Mouse (Mus musculus) spleen, postnatal 14 days (tissue): ENCODE data around the gene Slmap.

Experiments
- DNase-seq, 2 experiments: peaks; one replicate each; pipeline ENCODE4 v3.0.0; 2021 to 2022; ENCODE audit warnings: low spot score in 2 of 2

The Slmap gene

GRCm38 (mm10) chr14:26467974-26468373 lies 66.8 kb downstream of the Slmap start:
- no peak for DNase-seq

GRCm38 (mm10) chr14:26466544-26467125 lies 68.1 kb downstream of the Slmap start:
- DNase-seq: no peak

- no peak for DNase-seq
Observed at GRCm38 (mm10) chr14:26465898-26466297, 68.8 kb downstream of the Slmap start.

GRCm38 (mm10) chr14:26459516-26459915 lies 75.2 kb downstream of the Slmap start:
- no peak for DNase-seq

DNA sequence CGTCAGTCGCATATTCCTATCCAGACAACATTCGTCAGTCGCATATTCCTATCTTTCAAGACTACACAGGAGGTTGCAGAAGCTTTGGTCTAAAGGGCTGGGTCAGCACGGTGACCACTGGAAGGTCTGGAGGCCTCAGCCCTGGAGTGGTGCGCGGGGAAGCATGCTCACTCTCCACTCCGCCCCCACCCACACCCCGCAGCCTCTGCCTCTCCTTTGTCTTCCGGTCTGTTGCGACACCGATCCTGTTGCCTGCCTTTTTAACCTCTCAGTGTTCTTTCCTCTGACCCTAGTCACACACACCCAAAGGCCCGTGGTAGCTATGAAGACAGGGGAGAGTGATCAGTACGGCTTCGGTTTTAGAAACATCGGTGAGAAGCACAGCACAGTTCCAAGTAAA lies 79.9 kb downstream of the Slmap start:
- DNase-seq: no peak

DNA sequence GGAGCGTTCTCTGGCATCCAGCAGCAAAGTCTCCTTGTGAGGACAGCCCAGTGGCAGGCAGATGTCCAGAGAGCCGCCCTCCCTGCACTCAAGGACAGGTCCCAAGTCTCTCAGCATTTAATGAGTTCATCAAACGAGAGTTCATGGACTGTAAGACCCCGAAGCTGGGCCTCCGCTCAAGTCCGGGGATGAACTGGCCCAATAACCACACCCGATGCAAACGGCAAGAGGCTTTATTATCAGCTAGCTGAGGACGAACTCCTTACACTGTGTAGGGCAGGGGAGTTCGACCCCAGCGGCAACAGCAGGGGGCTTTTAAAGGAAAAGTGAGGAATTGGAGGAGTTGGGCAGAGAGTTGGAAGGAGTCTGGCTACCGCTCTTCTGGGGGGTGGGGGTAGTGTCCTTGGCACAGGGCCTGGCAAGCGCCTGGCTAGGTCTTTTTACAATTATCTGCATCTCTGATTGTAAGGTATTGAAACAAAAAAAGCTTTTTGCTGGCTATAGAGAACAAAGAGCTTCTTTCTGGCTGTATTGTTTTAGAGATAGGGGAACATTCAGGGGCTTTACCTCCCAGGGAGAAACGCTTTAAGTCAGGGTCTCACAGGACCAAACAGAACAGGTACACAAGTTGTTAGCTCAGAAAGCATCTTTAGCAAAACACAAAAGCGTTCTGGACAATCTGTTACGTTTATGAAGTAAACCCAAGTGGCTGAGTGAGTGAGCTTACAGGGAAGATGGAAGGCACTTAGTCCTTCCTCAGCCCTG lies 84.5 kb downstream of the Slmap start:
- no peak for DNase-seq

GRCm38 (mm10) chr14:26448581-26448980 lies 86.2 kb downstream of the Slmap start:
- DNase-seq: no peak

- DNase-seq: no peak
Observed at GRCm38 (mm10) chr14:26447223-26447622, 87.5 kb downstream of the Slmap start.

- DNase-seq: no peak
Observed at GRCm38 (mm10) chr14:26446538-26446937, 88.2 kb downstream of the Slmap start.

DNA sequence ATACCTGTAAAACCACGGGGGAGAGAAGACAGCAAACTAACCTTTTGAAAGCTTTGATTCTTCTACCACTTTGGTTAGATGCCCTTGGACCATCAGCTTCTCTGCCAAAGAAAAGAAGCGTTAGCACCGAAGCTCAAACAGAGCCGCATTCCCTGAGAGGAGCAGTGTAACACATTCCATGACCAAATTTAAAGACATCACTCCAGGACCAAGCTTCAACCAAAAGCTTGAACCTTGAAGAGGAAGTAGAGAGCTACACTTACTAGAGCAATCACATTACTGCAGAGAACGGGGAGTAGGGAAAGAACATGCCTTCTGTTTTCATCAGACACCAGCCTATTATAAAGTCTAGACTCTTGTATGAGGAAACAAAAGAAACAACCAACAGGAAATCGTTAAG lies 92.2 kb downstream of the Slmap start:
- no peak for DNase-seq

DNA sequence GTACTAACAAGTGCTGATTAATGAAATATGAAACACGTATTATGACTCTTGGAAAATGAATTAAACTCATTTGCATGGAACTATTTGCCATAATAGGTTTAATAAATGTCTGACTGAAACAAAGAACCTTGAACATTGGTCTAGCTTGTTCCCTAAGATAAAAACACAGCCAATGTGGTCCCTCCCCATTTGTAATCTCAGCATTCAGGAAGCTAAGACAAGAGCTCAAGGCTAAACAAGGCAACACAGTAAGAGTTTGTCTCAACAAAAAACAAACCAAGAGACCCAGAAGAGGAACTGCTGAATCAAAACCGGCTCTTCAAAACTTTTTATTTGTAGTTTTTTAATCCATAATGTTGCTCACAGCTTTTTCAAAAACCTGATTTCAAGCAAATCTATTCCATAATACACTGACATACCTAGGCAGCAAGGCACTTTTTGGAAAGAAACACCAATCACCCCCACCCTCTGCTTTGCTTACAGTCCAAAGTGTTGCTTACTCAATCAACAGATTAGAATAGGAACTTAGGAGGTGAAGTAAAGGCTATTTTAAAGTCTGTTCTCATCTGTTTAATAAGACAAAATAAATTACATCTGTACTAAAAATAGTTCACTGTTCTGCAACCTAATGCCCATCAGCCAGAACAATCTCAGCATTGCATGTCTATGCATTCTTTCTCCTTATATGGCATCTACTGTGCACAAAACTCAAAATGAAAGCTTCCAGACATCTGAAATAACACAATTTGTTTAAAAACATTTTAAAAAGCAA lies 93.5 kb downstream of the Slmap start:
- DNase-seq: no peak

DNA sequence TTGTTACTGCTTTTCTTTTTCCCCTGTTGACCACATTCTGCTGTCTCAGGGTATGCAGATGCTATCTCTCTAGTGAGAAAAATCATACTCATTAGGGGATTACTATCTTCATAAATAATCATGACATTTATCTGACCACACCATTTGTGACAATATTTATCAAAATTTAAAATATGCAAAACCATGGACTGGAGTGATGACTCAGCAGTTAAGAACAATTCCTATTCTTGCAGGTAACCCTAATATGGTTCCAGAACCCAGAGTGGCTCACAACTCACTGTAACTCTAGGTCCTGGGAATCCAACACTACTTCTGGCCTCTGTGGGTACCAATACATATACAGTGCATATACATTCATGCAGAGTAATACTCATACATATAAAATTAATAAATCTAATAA lies 94.7 kb downstream of the Slmap start:
- DNase-seq: no peak

- DNase-seq: no peak
Observed at GRCm38 (mm10) chr14:26437771-26438170, 97.0 kb downstream of the Slmap start.

GRCm38 (mm10) chr14:26436304-26436703 lies 98.4 kb downstream of the Slmap start:
- no peak for DNase-seq

GRCm38 (mm10) chr14:26432320-26432719 lies 102.4 kb downstream of the Slmap start:
- no peak for DNase-seq

GRCm38 (mm10) chr14:26431919-26432318 lies 102.8 kb downstream of the Slmap start:
- no peak for DNase-seq

DNA sequence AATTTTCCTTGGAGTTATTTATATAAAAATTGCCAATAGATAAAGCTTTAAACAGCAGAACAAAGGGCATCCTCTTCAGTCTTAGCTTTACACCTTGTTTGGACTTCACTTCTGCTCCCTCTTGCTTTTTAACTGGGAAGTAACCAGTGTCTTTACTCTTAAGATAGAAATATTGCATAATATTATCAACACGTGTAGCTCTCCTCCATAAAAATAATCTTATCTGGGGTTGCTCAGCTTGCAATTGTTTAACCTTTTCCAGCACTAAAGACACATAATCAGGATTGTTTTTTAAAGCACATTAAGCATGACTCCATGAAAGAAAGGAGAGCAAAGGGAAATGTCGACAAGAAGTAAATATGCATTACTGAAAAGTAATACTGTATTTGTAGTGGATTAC lies 114.5 kb downstream of the Slmap start:
- DNase-seq: no peak

DNA sequence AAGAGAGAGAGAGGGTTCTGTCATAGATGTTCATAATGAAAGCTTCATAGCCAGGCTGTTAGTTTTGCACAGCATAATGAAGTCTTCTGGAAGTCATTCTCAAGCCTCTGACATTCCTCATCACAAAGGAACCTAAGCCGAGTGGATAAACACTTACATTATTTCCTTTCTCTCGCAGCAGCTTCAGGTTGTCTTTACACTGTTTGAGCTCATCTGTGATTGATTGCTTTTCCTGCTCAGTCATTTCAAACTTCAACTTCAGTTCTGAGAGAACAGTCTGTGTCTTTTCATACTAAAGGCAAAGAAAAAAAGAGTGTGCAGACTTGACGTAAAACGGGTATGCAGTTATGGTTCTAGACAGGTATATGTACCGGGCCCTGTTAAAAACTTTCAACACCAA lies 116.8 kb downstream of the Slmap start:
- DNase-seq: no peak

DNA sequence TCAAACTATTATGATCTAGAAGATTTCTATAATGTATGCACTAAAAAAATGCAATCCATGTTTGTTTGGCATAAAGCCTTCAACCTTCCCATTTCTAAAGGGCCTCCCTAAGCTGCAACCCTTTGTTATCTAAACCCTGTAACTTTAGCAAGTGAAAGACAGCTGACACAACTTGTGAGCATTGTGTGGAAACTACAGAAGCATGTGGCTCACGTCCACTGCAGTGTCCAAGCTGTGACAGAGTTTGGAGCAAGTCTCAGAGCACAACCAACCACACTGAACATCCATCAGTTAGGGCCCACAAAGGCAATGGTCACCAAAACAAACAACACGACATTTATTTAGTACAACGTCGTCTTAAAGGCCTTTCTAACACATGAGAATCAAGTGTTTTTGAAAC lies 117.6 kb downstream of the Slmap start:
- no peak for DNase-seq

DNA sequence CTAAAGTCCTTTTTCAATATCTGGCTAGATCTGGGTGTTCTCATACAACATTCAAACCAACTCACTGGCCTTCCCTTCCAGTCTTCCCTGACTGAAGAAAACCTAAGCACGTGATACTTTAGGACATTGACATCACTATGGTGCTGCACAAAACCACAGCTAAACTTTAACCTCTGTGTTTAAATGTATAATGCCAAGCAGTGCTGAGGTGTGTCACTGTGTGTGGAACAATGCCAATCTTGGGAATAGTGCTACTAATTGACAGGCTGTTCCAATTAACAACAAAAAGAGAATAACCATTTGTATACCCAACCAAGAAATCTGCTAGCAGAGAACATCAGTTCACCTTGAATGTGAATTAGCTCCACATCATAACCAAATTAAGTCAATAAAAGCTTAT lies 121.2 kb downstream of the Slmap start:
- no peak for DNase-seq

- DNase-seq: no peak
Observed at GRCm38 (mm10) chr14:26406746-26407145, 128.0 kb downstream of the Slmap start.

DNA sequence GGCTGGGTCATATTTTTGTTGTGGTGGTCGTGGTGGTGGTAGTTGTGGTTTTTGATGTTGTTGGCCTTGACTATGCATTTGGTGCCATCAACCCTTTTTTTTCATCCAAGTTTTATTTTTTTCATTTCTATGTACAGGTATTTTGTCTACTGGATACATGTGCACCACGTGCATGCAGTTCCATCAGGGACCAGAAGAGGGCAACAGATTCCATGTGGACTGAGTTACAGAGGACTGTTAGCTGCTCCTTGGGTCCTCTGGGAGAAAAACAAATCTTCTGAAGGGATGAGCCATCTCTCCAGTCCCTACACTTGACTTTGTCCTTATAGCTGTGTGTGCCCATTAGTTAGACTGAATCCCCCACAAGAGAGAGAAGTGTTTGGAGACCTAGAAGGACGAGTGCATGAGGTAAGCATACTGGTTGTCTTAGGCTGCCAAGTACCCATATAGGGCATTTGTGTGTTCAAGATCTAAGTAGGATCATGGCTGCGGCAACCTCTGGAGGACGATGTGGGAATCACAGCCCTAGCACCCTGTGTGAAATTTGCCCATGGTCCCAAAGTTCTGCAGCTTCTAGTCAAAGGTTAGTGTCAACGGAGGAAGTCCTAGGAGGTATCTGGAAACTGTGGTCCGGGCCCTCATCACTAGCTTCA lies 136.1 kb downstream of the Slmap start:
- no peak for DNase-seq
